Comparison of ENCODE assay signal across 13 mouse cellular contexts in genomic region chr17:35542761-35543411, GRCm38 (mm10). TPM values are rescaled to one million over a fixed set of nuclear protein-coding genes. Genes with fewer than 3 reads are reported as not detected.
A peak's percentile ranks its signal among the peaks of the same experiment; 100 is the strongest.
DNase-seq lines count a peak whose midpoint lies in the region; ATAC-seq and TF ChIP-seq lines count a peak whose summit lies in the region.
"Had no signal": no experiment of that assay in that cellular context is flagged by ENCODE, and none has a peak within 500 bp of the region (broad histone marks: within the 10 kb centered on the region; RNA-seq: fewer than 3 reads in every experiment).

No protein-coding gene starts in this region.

- H3K4me3 ChIP-seq in heart, postnatal 0 days (ENCODE audit: low read depth, low read length), result peak overlapping the region; percentile 16; the same call in 1 of the 2 replicates
- H3K4me3 ChIP-seq in midbrain, embryonic 12.5 days, result no peak overlapping the region
- H3K4me3 ChIP-seq: limb, embryonic 13.5 days; stomach, embryonic 15.5 days had no signal

- peak overlapping the region; percentile 0; the same call in 1 of the 2 replicates for H3K9ac ChIP-seq in heart, postnatal 0 days (replicated peaks; ENCODE audit: low read depth, low read length)
- no peak overlapping the region for H3K9ac ChIP-seq in midbrain, embryonic 12.5 days (replicated peaks)
- H3K9ac ChIP-seq: limb, embryonic 13.5 days; stomach, embryonic 15.5 days had no signal

- ATAC-seq in heart, postnatal 0 days (ENCODE audit: insufficient read depth, low read depth), result no peak
- ATAC-seq in midbrain, embryonic 12.5 days (ENCODE audit: low FRiP score, low read depth), result no peak; the same call in none of the 2 replicates

- H3K27ac ChIP-seq in heart, postnatal 0 days (ENCODE audit: low read depth), result peak overlapping the region; percentile 15; the same call in 1 of the 2 replicates
- peak overlapping the region; percentile 56 for H3K27ac ChIP-seq in midbrain, embryonic 12.5 days (replicated peaks)
- H3K27ac ChIP-seq: kidney, postnatal 0 days; limb, embryonic 13.5 days; stomach, embryonic 15.5 days had no signal

- WGBS in heart, postnatal 0 days, result 76% methylated on average over 15 of the region's 15 CpGs
- WGBS in midbrain, embryonic 12.5 days, result 73% methylated on average over 15 of the region's 15 CpGs

- intact Hi-C loops in heart, postnatal 10 days (cut with DNase I), result no loop called here

- no peak for TF ChIP-seq POLR2A in brain, embryonic 14.5 days (IDR thresholded peaks at IDR 0.05; ENCODE audit: borderline replicate concordance, extremely low read depth, insufficient read depth, insufficient read length, poor library complexity, severe bottlenecking)

- H3K36me3 ChIP-seq in heart, postnatal 0 days (replicated peaks; ENCODE audit: control insufficient read depth, insufficient read depth, low read length), result no peaks in the 10 kb centered on the region
- H3K36me3 ChIP-seq in midbrain, embryonic 12.5 days, result no peaks in the 10 kb centered on the region
- H3K36me3 ChIP-seq: limb, embryonic 13.5 days; stomach, embryonic 15.5 days had no signal

- no peak for TF ChIP-seq CTCF in heart, postnatal 0 days (IDR thresholded peaks at IDR 0.05; ENCODE audit: low read depth)
- TF ChIP-seq CTCF in brain, embryonic 14.5 days (IDR thresholded peaks at IDR 0.05; ENCODE audit: borderline replicate concordance, extremely low read depth, insufficient read depth, insufficient read length), result no peak

- no peak for TF ChIP-seq EP300 in heart, postnatal 0 days (IDR thresholded peaks at IDR 0.05; ENCODE audit: low read depth)

- peak overlapping the region; percentile 37 for H3K4me2 ChIP-seq in heart, postnatal 0 days (ENCODE audit: low read depth, low read length)
- peak overlapping the region; percentile 35 for H3K4me2 ChIP-seq in midbrain, embryonic 12.5 days (replicated peaks)
- H3K4me2 ChIP-seq: limb, embryonic 13.5 days; stomach, embryonic 15.5 days had no signal

- peaks cover 12% of the 10 kb centered on the region; the same call in 1 of the 2 replicates for H3K4me1 ChIP-seq in heart, postnatal 0 days (ENCODE audit: control insufficient read depth, insufficient read depth)
- H3K4me1 ChIP-seq in midbrain, embryonic 12.5 days, result peaks cover 17% of the 10 kb centered on the region; the same call in 1 of the 2 replicates
- H3K4me1 ChIP-seq: stomach, embryonic 15.5 days had no signal

- H3K27me3 ChIP-seq in heart, postnatal 0 days (ENCODE audit: control insufficient read depth, insufficient read depth, low read length), result no peaks in the 10 kb centered on the region
- no peaks in the 10 kb centered on the region; the same call in 1 of the 2 replicates for H3K27me3 ChIP-seq in midbrain, embryonic 12.5 days
- H3K27me3 ChIP-seq: limb, embryonic 13.5 days; stomach, embryonic 15.5 days had no signal

- no peak for DNase-seq in heart, postnatal 0 days (ENCODE audit: low spot score)
- no peak for DNase-seq in heart, postnatal 10 days
- DNase-seq in ES-CJ7 (ENCODE audit: low read depth, low spot score), result peak; percentile 88
- peak; percentile 11 for DNase-seq in brain, embryonic 14.5 days (ENCODE audit: low read depth)
- DNase-seq in T-cell, adult 2 months (ENCODE audit: low spot score), result no peak
- no peak for DNase-seq in gastrocnemius, adult 8-10 months (ENCODE audit: low spot score in 2 of 2)
- no peak for DNase-seq in cerebellum, postnatal 10 days

- H3K9me3 ChIP-seq in heart, postnatal 0 days (replicated peaks; ENCODE audit: control insufficient read depth, low read length), result no peaks in the 10 kb centered on the region
- no peaks in the 10 kb centered on the region for H3K9me3 ChIP-seq in midbrain, embryonic 12.5 days
- H3K9me3 ChIP-seq: limb, embryonic 13.5 days; stomach, embryonic 15.5 days had no signal

RNA-seq across cellular contexts. Expression of gene Cdsn, which starts 9.0 kb away (rescaled TPM):
- 0.23 and 0.89 TPM in 2 replicates for total RNA-seq in heart, postnatal 0 days (2014; rRNA removed; ENCODE audit: low replicate concordance)
- 0.37 and 0.48 TPM in 2 replicates for polyA plus RNA-seq in heart, postnatal 0 days (2015; fragmentation: Nextera tagmentation; extraction: Ambion mirVana)
- under 1 TPM; 0.14 to 0.15 TPM for total RNA-seq in heart, postnatal 10 days (2021)
- 0.06 and 0.18 TPM in 2 replicates for polyA plus RNA-seq in brain, embryonic 14.5 days (2012; rRNA removed)
- polyA plus RNA-seq in midbrain, embryonic 12.5 days (2016; fragmentation: Nextera tagmentation; extraction: Ambion mirVana), result 0.06 TPM in 1 of 2 replicates, not detected in the other
- total RNA-seq in gastrocnemius, adult 8-10 months (2022), result 1 to 10 TPM in 1 of 4 experiments, under 1 TPM in 1, not detected in 2; 0.29 to 1.1 TPM
- polyA plus RNA-seq: forebrain, embryonic 11.5 days had no signal

RNA-seq across cellular contexts. Expression of gene Psors1c2, which starts 9.9 kb away (rescaled TPM):
- total RNA-seq in heart, postnatal 0 days (2014; rRNA removed; ENCODE audit: low replicate concordance), result 1.3 TPM in 1 of 2 replicates, not detected in the other
- 0.14 TPM in 1 of 2 replicates, not detected in the other for polyA plus RNA-seq in heart, postnatal 0 days (2015; fragmentation: Nextera tagmentation; extraction: Ambion mirVana)
- not detected for total RNA-seq in heart, postnatal 10 days (2021)
- 0.98 and 1.2 TPM in 2 replicates for polyA plus RNA-seq in brain, embryonic 14.5 days (2012; rRNA removed)
- 1.0 and 1.5 TPM in 2 replicates for polyA plus RNA-seq in midbrain, embryonic 12.5 days (2016; fragmentation: Nextera tagmentation; extraction: Ambion mirVana)
- not detected for total RNA-seq in gastrocnemius, adult 8-10 months (2022)
- total RNA-seq: heart, adult 8-10 months had no signal

RNA-seq across cellular contexts. Expression of gene 2300002M23Rik, which starts 24.4 kb away (rescaled TPM):
- total RNA-seq in heart, postnatal 0 days (2014; rRNA removed; ENCODE audit: low replicate concordance), result not detected in 2 replicates
- not detected in 2 replicates for polyA plus RNA-seq in heart, postnatal 0 days (2015; fragmentation: Nextera tagmentation; extraction: Ambion mirVana)
- total RNA-seq in heart, postnatal 10 days (2021), result not detected
- 0.06 TPM in 1 of 2 replicates, not detected in the other for polyA plus RNA-seq in brain, embryonic 14.5 days (2012; rRNA removed)
- polyA plus RNA-seq in midbrain, embryonic 12.5 days (2016; fragmentation: Nextera tagmentation; extraction: Ambion mirVana), result not detected in 2 replicates
- total RNA-seq in gastrocnemius, adult 8-10 months (2022), result not detected
- total RNA-seq: heart, adult 8-10 months had no signal
- polyA plus RNA-seq: forebrain, embryonic 11.5 days; kidney, postnatal 0 days; limb, embryonic 13.5 days had no signal

RNA-seq across cellular contexts. Expression of gene Cchcr1, which starts 26.0 kb away (rescaled TPM):
- 4.8 and 30.8 TPM in 2 replicates for total RNA-seq in heart, postnatal 0 days (2014; rRNA removed; ENCODE audit: low replicate concordance)
- polyA plus RNA-seq in heart, postnatal 0 days (2015; fragmentation: Nextera tagmentation; extraction: Ambion mirVana), result 4.5 and 4.8 TPM in 2 replicates
- total RNA-seq in heart, postnatal 10 days (2021), result 1 to 10 TPM; 5.1 to 5.2 TPM
- 11.5 and 18.4 TPM in 2 replicates for polyA plus RNA-seq in brain, embryonic 14.5 days (2012; rRNA removed)
- 16.0 and 18.5 TPM in 2 replicates for polyA plus RNA-seq in midbrain, embryonic 12.5 days (2016; fragmentation: Nextera tagmentation; extraction: Ambion mirVana)
- total RNA-seq in gastrocnemius, adult 8-10 months (2022), result 1 to 10 TPM in 3 of 4 experiments, under 1 TPM in 1; 0.82 to 1.3 (median 1.1) TPM

RNA-seq across cellular contexts. Expression of gene Tcf19, which starts 26.3 kb away (rescaled TPM):
- 58.8 and 68.0 TPM in 2 replicates for total RNA-seq in heart, postnatal 0 days (2014; rRNA removed; ENCODE audit: low replicate concordance)
- polyA plus RNA-seq in heart, postnatal 0 days (2015; fragmentation: Nextera tagmentation; extraction: Ambion mirVana), result 21.3 and 23.3 TPM in 2 replicates
- 10 to 100 TPM; 17.5 to 17.9 TPM for total RNA-seq in heart, postnatal 10 days (2021)
- polyA plus RNA-seq in brain, embryonic 14.5 days (2012; rRNA removed), result 17.4 and 33.8 TPM in 2 replicates
- polyA plus RNA-seq in midbrain, embryonic 12.5 days (2016; fragmentation: Nextera tagmentation; extraction: Ambion mirVana), result 41.2 and 52.6 TPM in 2 replicates
- total RNA-seq in gastrocnemius, adult 8-10 months (2022), result under 1 TPM; 0.32 to 0.67 (median 0.51) TPM

Comparison
In these comparisons a context has a peak if more than half of its experiments do, and no peak if none do; other contexts are left out.
1. DNase-seq: peak in ES-CJ7 (single experiment) and brain, embryonic 14.5 days (single experiment); none in heart, postnatal 0 days (single experiment), heart, postnatal 10 days (0 of 2), T-cell, adult 2 months (single experiment), gastrocnemius, adult 8-10 months (0 of 2) and cerebellum, postnatal 10 days (0 of 2).